Mouse (Mus musculus): ENCODE data around the gene Defb13. TPM values are rescaled to one million over a fixed set of nuclear protein-coding genes. Genes with fewer than 3 reads are reported as not detected.

Gene Defb13
- polyA plus RNA-seq (2012; rRNA removed; ENCODE audit: low replicate concordance), result not detected in 2 replicates

DNA sequence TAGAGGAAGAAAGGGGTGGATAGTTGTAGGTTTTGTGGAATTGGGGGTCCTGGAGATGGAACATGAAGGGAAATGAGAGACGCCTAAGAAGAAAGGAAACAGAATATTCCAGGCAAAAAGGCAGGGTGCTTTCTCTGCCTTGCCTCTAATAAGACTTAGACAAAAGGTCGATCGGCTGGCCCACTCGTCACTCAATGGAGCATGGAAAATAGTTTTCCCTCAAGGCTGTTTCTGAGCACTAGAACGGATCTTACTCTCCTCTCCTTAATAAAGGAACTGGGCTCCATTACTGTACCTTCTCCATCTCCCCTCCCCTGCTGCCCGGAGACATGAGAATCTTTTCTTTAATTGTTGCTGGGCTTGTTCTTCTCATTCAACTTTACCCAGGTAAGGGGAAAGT, at the start of gene Defb13:
Defb13 (plus strand) TSS at position 301 of the 400 bp plus-strand sequence.

DNA sequence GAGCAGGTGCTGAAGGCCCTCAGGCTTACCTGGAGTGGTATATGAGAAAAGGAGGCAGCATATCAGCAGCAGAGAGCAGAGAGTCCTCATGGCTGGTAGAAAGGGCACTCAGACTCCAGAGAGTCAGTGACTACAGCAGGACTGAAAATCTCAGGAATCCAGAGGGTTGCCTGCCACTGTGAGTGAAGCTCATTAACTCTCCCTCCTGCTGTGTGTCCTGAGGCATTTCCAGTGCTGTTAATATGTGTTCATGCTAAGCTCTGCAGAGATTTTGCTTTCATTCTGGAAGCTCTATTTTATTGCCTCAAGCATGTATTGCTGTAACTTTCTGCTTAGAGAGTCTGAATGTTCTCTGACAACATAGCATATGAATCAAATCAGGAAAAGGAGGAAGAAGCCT, 40.3 kb upstream of the Defb13 start, which contains the start of gene Defb11:
Defb11 (minus strand) TSS at position 123 of the 400 bp plus-strand sequence.

DNA sequence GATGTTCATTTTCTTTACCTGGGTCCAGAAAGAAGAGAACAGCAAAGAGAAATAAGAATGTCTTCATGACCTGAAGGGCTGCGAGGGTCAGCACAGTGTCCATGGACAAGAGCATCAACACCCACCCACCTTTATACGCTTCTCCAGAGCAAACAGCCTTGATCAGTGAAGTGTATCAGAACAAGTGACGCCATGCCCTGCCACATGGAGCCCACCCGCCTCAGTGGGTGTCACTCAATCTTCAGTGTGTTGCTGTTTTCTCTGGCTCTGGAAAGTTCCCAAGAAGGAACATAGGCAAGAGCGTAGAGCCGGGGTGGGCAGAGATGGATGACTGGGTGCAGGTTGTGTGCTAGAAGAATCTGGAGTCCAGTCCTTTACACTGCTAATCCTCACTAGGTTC, 14.0 kb upstream of the Defb13 start, which contains the start of gene Defb15:
Defb15 (minus strand) TSS at position 101 of the 400 bp plus-strand sequence.

DNA sequence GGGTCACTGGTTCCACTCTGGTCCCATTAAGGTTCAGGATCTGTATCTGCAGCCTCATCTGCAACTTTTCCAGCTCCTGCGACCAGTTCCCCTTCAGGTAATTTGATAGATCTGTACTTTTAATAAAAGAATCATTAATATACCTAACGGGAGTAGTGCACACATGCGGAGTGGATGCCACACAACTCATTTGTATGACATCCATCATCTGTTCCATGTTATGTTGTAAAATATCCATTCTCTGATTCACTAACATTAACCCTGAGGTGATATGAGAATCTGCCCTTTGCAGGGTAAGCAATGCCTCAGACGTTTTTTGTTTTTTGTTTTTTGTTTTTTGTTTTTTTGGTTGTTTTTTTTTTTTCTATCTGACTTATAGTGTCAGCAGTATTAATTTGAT, 8.5 kb upstream of the Defb13 start, which contains the start of gene Defb35:
Defb35 (plus strand) TSS at position 301 of the 400 bp plus-strand sequence.

DNA sequence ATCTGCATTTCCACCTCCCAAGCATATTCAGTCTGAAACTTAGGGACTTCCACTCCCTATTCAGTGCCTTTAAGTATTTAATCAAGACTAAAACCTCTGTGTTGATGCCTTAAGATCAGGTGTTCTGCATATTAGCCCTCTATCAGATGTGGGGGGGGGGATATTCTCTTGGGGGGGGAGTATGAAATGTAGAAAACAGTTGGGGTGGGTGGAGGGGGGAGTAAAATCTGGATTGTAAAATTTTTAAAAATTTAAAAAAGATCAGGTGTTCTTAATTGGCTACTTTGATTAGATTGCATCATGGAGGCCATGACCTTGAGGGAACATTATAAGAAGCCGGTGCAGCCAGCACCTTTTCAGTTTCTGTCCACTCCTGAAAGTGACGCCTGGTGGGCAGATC, 11.9 kb downstream of the Defb13 start, which contains the start of gene Fam90a1a:
Fam90a1a (plus strand) TSS at position 301 of the 400 bp plus-strand sequence.

DNA sequence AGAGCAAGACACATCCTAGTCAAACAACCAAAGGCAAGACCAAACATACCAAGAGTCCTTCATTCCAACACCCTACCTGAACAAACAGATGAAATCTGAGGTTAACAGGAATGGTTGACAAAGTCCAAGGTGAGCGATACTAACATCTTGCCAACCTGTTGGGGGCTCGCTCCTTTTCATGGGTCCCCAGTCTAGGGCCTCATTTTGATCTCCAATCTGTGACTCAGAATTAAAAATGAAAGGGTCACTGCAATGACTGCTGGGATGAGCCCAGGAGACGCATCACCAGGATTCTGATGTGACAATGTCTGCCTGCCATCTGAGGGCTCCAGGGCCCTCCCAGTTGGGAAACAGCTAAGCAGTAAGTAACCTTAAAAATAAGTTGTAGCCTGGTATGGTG, 22.9 kb downstream of the Defb13 start, which contains the start of gene Ccdc70:
Ccdc70 (plus strand) TSS at position 301 of the 400 bp plus-strand sequence.

Other genes starting within 250 kb of the Defb13 start
- 130 and 525 TPM in 2 replicates for gene AY761184, start 243.1 kb upstream of the Defb13 start, polyA plus RNA-seq (2012; rRNA removed; ENCODE audit: low replicate concordance)
- gene Defa24, start 212.3 kb upstream of the Defb13 start, polyA plus RNA-seq (2012; rRNA removed; ENCODE audit: low replicate concordance), result 1,037 and 1,891 TPM in 2 replicates
- not detected in 2 replicates for gene Defb50, start 123.2 kb upstream of the Defb13 start, polyA plus RNA-seq (2012; rRNA removed; ENCODE audit: low replicate concordance)
- gene Defb2, start 106.8 kb upstream of the Defb13 start, polyA plus RNA-seq (2012; rRNA removed; ENCODE audit: low replicate concordance), result not detected in 2 replicates
- gene Defb10, start 87.9 kb upstream of the Defb13 start, polyA plus RNA-seq (2012; rRNA removed; ENCODE audit: low replicate concordance), result not detected in 2 replicates
- not detected in 2 replicates for gene Defb9, start 61.3 kb upstream of the Defb13 start, polyA plus RNA-seq (2012; rRNA removed; ENCODE audit: low replicate concordance)
- not detected in 2 replicates for gene Defb11, start 40.4 kb upstream of the Defb13 start, polyA plus RNA-seq (2012; rRNA removed; ENCODE audit: low replicate concordance)
- not detected in 2 replicates for gene Defb15, start 14.1 kb upstream of the Defb13 start, polyA plus RNA-seq (2012; rRNA removed; ENCODE audit: low replicate concordance)
- gene Defb35, start 8.4 kb upstream of the Defb13 start, polyA plus RNA-seq (2012; rRNA removed; ENCODE audit: low replicate concordance), result not detected in 2 replicates
- gene Fam90a1a, start 12.0 kb downstream of the Defb13 start, polyA plus RNA-seq (2012; rRNA removed; ENCODE audit: low replicate concordance), result not detected in 2 replicates
- not detected in 2 replicates for gene Ccdc70, start 23.0 kb downstream of the Defb13 start, polyA plus RNA-seq (2012; rRNA removed; ENCODE audit: low replicate concordance)
- gene Atp7b, start 113.5 kb downstream of the Defb13 start, polyA plus RNA-seq (2012; rRNA removed; ENCODE audit: low replicate concordance), result 4.4 and 9.0 TPM in 2 replicates
- gene Alg11, start 114.0 kb downstream of the Defb13 start, polyA plus RNA-seq (2012; rRNA removed; ENCODE audit: low replicate concordance), result 0.56 and 0.95 TPM in 2 replicates
- 0.05 and 0.22 TPM in 2 replicates for gene Nek5, start 178.3 kb downstream of the Defb13 start, polyA plus RNA-seq (2012; rRNA removed; ENCODE audit: low replicate concordance)
- gene Nek3, start 219.7 kb downstream of the Defb13 start, polyA plus RNA-seq (2012; rRNA removed; ENCODE audit: low replicate concordance), result 2.3 and 2.8 TPM in 2 replicates
- 1.3 and 1.9 TPM in 2 replicates for gene Ckap2, start 239.1 kb downstream of the Defb13 start, polyA plus RNA-seq (2012; rRNA removed; ENCODE audit: low replicate concordance)
- gene Vps36, start 246.0 kb downstream of the Defb13 start, polyA plus RNA-seq (2012; rRNA removed; ENCODE audit: low replicate concordance), result 4.0 and 4.1 TPM in 2 replicates